Comparison of ENCODE assay signal across 13 mouse cellular contexts in genomic region chr11:96436525-96436924, GRCm38 (mm10). TPM values are rescaled to one million over a fixed set of nuclear protein-coding genes. Genes with fewer than 3 reads are reported as not detected.
A peak's percentile ranks its signal among the peaks of the same experiment; 100 is the strongest.
DNase-seq lines count a peak whose midpoint lies in the region; ATAC-seq lines count a peak whose summit lies in the region.
"Had no signal": no experiment of that assay in that cellular context is flagged by ENCODE, and none has a peak within 500 bp of the region (broad histone marks: within the 10 kb centered on the region; RNA-seq: fewer than 3 reads in every experiment).

No protein-coding gene starts in this region.

- H3K4me1 ChIP-seq in midbrain, embryonic 10.5 days, result peaks cover 8% of the 10 kb centered on the region
- H3K4me1 ChIP-seq in midbrain, embryonic 15.5 days, result peaks cover 13% of the 10 kb centered on the region
- H3K4me1 ChIP-seq in hindbrain, embryonic 16.5 days (ENCODE audit: control insufficient read depth, insufficient read depth, low read depth, low read length), result no peaks in the 10 kb centered on the region; the same call in none of the 2 replicates

- H3K27me3 ChIP-seq in midbrain, embryonic 10.5 days (ENCODE audit: low read depth, poor library complexity, severe bottlenecking), result peaks cover 18% of the 10 kb centered on the region
- H3K27me3 ChIP-seq in midbrain, embryonic 15.5 days (replicated peaks), result no peaks in the 10 kb centered on the region
- no peaks in the 10 kb centered on the region for H3K27me3 ChIP-seq in hindbrain, embryonic 16.5 days (replicated peaks; ENCODE audit: control insufficient read depth, insufficient read depth, low read length)

- DNase-seq in midbrain, embryonic 10.5 days (ENCODE audit: low spot score), result peak; percentile 33
- DNase-seq in brain, adult 2 months (ENCODE audit: low read depth, low spot score), result peak; percentile 12
- DNase-seq in retina, postnatal 1 day, result peak; percentile 59
- no peak for DNase-seq in adrenal gland, adult 2 months
- DNase-seq in spleen, postnatal 36 days (ENCODE audit: low spot score in 2 of 2), result no peak
- DNase-seq: gastrocnemius, postnatal 14 days; heart, postnatal 4 days; right cerebral cortex, postnatal 14 days; thymus, adult 2 months had no signal

- 49% methylated on average over 7 of the region's 7 CpGs for WGBS in midbrain, embryonic 10.5 days
- WGBS in midbrain, embryonic 15.5 days, result 40% methylated on average over 7 of the region's 7 CpGs
- WGBS in hindbrain, embryonic 16.5 days, result 43% methylated on average over 7 of the region's 7 CpGs

- no peak for ATAC-seq in midbrain, embryonic 15.5 days (replicated peaks)
- peak; percentile 54 for ATAC-seq in hindbrain, embryonic 16.5 days

- H3K9ac ChIP-seq in midbrain, embryonic 15.5 days, result no peak overlapping the region
- H3K9ac ChIP-seq in hindbrain, embryonic 16.5 days (ENCODE audit: low read depth, low read length), result no peak overlapping the region
- H3K9ac ChIP-seq: embryonic facial prominence, embryonic 15.5 days; limb, embryonic 12.5 days had no signal

- no peak overlapping the region for H3K4me2 ChIP-seq in midbrain, embryonic 15.5 days
- H3K4me2 ChIP-seq in hindbrain, embryonic 16.5 days (ENCODE audit: low read length), result peak overlapping the region; percentile 30
- H3K4me2 ChIP-seq: embryonic facial prominence, embryonic 15.5 days; limb, embryonic 12.5 days had no signal

- H3K27ac ChIP-seq in midbrain, embryonic 10.5 days (replicated peaks), result no peak overlapping the region
- no peak overlapping the region for H3K27ac ChIP-seq in midbrain, embryonic 15.5 days
- H3K27ac ChIP-seq in hindbrain, embryonic 16.5 days (ENCODE audit: low read depth, low read length), result no peak overlapping the region; the same call in 1 of the 2 replicates
- H3K27ac ChIP-seq: embryonic facial prominence, embryonic 15.5 days; limb, embryonic 12.5 days had no signal

- H3K9me3 ChIP-seq in midbrain, embryonic 10.5 days (replicated peaks), result no peaks in the 10 kb centered on the region
- no peaks in the 10 kb centered on the region for H3K9me3 ChIP-seq in midbrain, embryonic 15.5 days
- H3K9me3 ChIP-seq in hindbrain, embryonic 16.5 days (ENCODE audit: control insufficient read depth, low read length), result no peaks in the 10 kb centered on the region
- H3K9me3 ChIP-seq: embryonic facial prominence, embryonic 15.5 days; limb, embryonic 12.5 days had no signal

- no peak overlapping the region for H3K4me3 ChIP-seq in midbrain, embryonic 10.5 days
- H3K4me3 ChIP-seq in midbrain, embryonic 15.5 days, result no peak overlapping the region
- H3K4me3 ChIP-seq in hindbrain, embryonic 16.5 days (ENCODE audit: low read length), result no peak overlapping the region
- H3K4me3 ChIP-seq: embryonic facial prominence, embryonic 15.5 days; limb, embryonic 12.5 days had no signal

- no peaks in the 10 kb centered on the region for H3K36me3 ChIP-seq in midbrain, embryonic 10.5 days
- H3K36me3 ChIP-seq in midbrain, embryonic 15.5 days (replicated peaks), result no peaks in the 10 kb centered on the region
- no peaks in the 10 kb centered on the region for H3K36me3 ChIP-seq in hindbrain, embryonic 16.5 days (ENCODE audit: control insufficient read depth, insufficient read depth, low read length)
- H3K36me3 ChIP-seq: embryonic facial prominence, embryonic 15.5 days; limb, embryonic 12.5 days had no signal

RNA-seq across cellular contexts. Expression of gene Skap1, which starts 27.9 kb away (rescaled TPM):
- polyA plus RNA-seq in midbrain, embryonic 10.5 days (2016; fragmentation: Nextera tagmentation; extraction: Ambion mirVana), result 1.4 and 1.8 TPM in 2 replicates
- polyA plus RNA-seq in midbrain, embryonic 15.5 days (2015; fragmentation: Nextera tagmentation; extraction: Ambion mirVana), result 3.0 and 3.8 TPM in 2 replicates
- 5.9 and 7.4 TPM in 2 replicates for polyA plus RNA-seq in hindbrain, embryonic 16.5 days (2015; fragmentation: Nextera tagmentation; extraction: Ambion mirVana)
- total RNA-seq in adrenal gland, adult 2 months (2021), result 1 to 10 TPM; 5.5 to 6.5 TPM
- 2.9 and 3.3 TPM in 2 replicates for polyA plus RNA-seq in adrenal gland, adult 2 months (2012; rRNA removed)

Comparison
In these comparisons a context has a peak if more than half of its experiments do, and no peak if none do; other contexts are left out.
1. DNase-seq: peak in midbrain, embryonic 10.5 days (single experiment), brain, adult 2 months (single experiment) and retina, postnatal 1 day (single experiment); none in adrenal gland, adult 2 months (single experiment) and spleen, postnatal 36 days (0 of 2).